ENCODE assay signal across 9 mouse cellular contexts in the genomic region with DNA sequence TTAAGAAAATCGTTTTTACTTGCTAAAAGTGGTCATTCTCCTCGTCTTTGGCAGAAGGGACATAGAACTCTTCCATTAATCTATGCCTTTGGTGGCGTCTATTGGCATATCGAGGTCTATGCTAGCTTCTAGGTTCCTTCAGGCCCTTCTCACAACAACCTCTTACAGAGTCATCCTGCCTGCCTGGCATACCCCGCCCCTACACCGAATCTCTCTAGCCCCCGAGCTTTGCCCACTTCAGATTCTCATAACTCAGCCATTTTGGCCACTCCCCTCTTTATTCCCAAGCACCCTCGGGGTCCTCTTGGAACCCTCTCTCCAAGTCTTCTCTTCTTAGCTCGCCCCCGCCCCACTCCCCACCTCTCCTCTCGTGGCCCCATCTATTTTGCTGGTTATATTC. TPM values are rescaled to one million over a fixed set of nuclear protein-coding genes. Genes with fewer than 3 reads are reported as not detected.
DNase-seq lines count a peak whose midpoint lies in the region; ATAC-seq and TF ChIP-seq lines count a peak whose summit lies in the region.
"Had no signal": no experiment of that assay in that cellular context is flagged by ENCODE, and none has a peak within 500 bp of the region (broad histone marks: within the 10 kb centered on the region; RNA-seq: fewer than 3 reads in every experiment).

No protein-coding gene starts in this region.

- H3K36me3 ChIP-seq in heart, embryonic 14.5 days (ENCODE audit: control insufficient read depth, insufficient read depth, low read length) = peaks cover 24% of the 10 kb centered on the region
- peaks cover 28% of the 10 kb centered on the region for H3K36me3 ChIP-seq in hindbrain, embryonic 10.5 days

- no peak for ATAC-seq in heart, embryonic 14.5 days (ENCODE audit: insufficient number of reproducible peaks, insufficient read depth, low FRiP score, low read depth)

- no peak overlapping the region; a peak in 1 of 4 replicates for H3K27ac ChIP-seq in heart, embryonic 14.5 days (replicated peaks in 1 of 2; ENCODE audit: control insufficient read depth in 1 of 2, insufficient read depth in 1 of 2, low read depth in 2 of 2, low read length in 2 of 2)
- no peak overlapping the region for H3K27ac ChIP-seq in bone marrow macrophage, adult 2 months (ENCODE audit: insufficient read depth, low read depth, low read length)
- peak overlapping the region; percentile 85 for H3K27ac ChIP-seq in hindbrain, embryonic 10.5 days

- no peak for TF ChIP-seq CTCF in bone marrow macrophage, adult 2 months (IDR thresholded peaks at IDR 0.05; ENCODE audit: low read depth, low read length)

- no peaks in the 10 kb centered on the region for H3K9me3 ChIP-seq in heart, embryonic 14.5 days (ENCODE audit: control insufficient read depth, low read length)
- no peaks in the 10 kb centered on the region for H3K9me3 ChIP-seq in hindbrain, embryonic 10.5 days

- H3K9ac ChIP-seq in heart, embryonic 14.5 days (ENCODE audit: low read length) = peak overlapping the region; percentile 78

- no peak for DNase-seq in heart, postnatal 4 days
- peak; percentile 24 to 29 for DNase-seq in B cell, adult 2 months
- DNase-seq in hindbrain, embryonic 10.5 days (ENCODE audit: low spot score) = peak; percentile 16
- DNase-seq in lung, postnatal 36 days = peak; percentile 4
- no peak for DNase-seq in frontal cortex, adult 2 months (ENCODE audit: extremely low spot score in 1 of 2, low spot score in 1 of 2)
- DNase-seq in left cerebral cortex, adult 9 months (ENCODE audit: low spot score in 2 of 2) = no peak

- H3K27me3 ChIP-seq in heart, embryonic 14.5 days (ENCODE audit: control insufficient read depth, insufficient read depth, low read length) = no peaks in the 10 kb centered on the region
- H3K27me3 ChIP-seq in hindbrain, embryonic 10.5 days (ENCODE audit: insufficient read depth, poor library complexity, severe bottlenecking) = no peaks in the 10 kb centered on the region

- peak overlapping the region; percentile 59 to 82 for H3K4me3 ChIP-seq in heart, embryonic 14.5 days (ENCODE audit: control insufficient read depth in 1 of 2, insufficient read depth in 1 of 2, low read depth in 1 of 2, low read length in 2 of 2)
- H3K4me3 ChIP-seq in bone marrow macrophage, adult 2 months (ENCODE audit: insufficient read depth, low read length) = peak overlapping the region; percentile 77
- peak overlapping the region; percentile 78 for H3K4me3 ChIP-seq in hindbrain, embryonic 10.5 days

- no peak for TF ChIP-seq POLR2A in bone marrow macrophage, adult 2 months (IDR thresholded peaks at IDR 0.05; ENCODE audit: borderline replicate concordance, low read depth, low read length)

- H3K4me1 ChIP-seq in heart, embryonic 14.5 days (ENCODE audit: control insufficient read depth in 2 of 2, insufficient read depth in 2 of 2, low read length in 2 of 2) = peaks cover 3 to 11% of the 10 kb centered on the region in 2 experiments; a peak in 3 of 4 replicates
- H3K4me1 ChIP-seq in bone marrow macrophage, adult 2 months (ENCODE audit: control insufficient read depth, insufficient read depth, low read length) = 0 out of 2 replicates have a peak, but pooled peaks cover 3% of the 10 kb centered on the region
- H3K4me1 ChIP-seq in hindbrain, embryonic 10.5 days (replicated peaks) = peaks cover 13% of the 10 kb centered on the region

- H3K4me2 ChIP-seq in heart, embryonic 14.5 days (ENCODE audit: low read length) = peak overlapping the region; percentile 91

- WGBS in heart, embryonic 14.5 days = 7% methylated on average over 11 of the region's 11 CpGs
- WGBS in hindbrain, embryonic 10.5 days = 5% methylated on average over 11 of the region's 11 CpGs

RNA-seq across cellular contexts. Expression of a gene that starts 0.5 kb away (rescaled TPM):
- polyA plus RNA-seq in heart, embryonic 14.5 days (2014; fragmentation: Nextera tagmentation; extraction: Ambion mirVana) = 26.1 and 27.6 TPM in 2 replicates
- total RNA-seq in heart, postnatal 4 days (2021) = 10 to 100 TPM; 13.1 to 16.6 TPM
- 16.8 and 18.7 TPM in 2 replicates for polyA plus RNA-seq in bone marrow macrophage, adult 2 months (2012; ENCODE audit: insufficient read depth, insufficient read length, missing spikeins)
- 63.9 and 76.3 TPM in 2 replicates for polyA plus RNA-seq in hindbrain, embryonic 10.5 days (2016; fragmentation: Nextera tagmentation; extraction: Ambion mirVana)
- 11.8 and 13.0 TPM in 2 replicates for polyA plus RNA-seq in frontal cortex, adult 2 months (2012; rRNA removed)

RNA-seq across cellular contexts. Expression of a gene that starts 6.1 kb away (rescaled TPM):
- polyA plus RNA-seq in heart, embryonic 14.5 days (2014; fragmentation: Nextera tagmentation; extraction: Ambion mirVana) = not detected in 2 replicates
- total RNA-seq in heart, postnatal 4 days (2021) = not detected
- not detected in 2 replicates for polyA plus RNA-seq in bone marrow macrophage, adult 2 months (2012; ENCODE audit: insufficient read depth, insufficient read length, missing spikeins)
- polyA plus RNA-seq in hindbrain, embryonic 10.5 days (2016; fragmentation: Nextera tagmentation; extraction: Ambion mirVana) = not detected in 2 replicates
- not detected in 2 replicates for polyA plus RNA-seq in frontal cortex, adult 2 months (2012; rRNA removed)
- total RNA-seq: adrenal gland, postnatal 36 days had no signal

RNA-seq across cellular contexts. Expression of a gene that starts 15.2 kb away (rescaled TPM):
- 72.5 and 75.5 TPM in 2 replicates for polyA plus RNA-seq in heart, embryonic 14.5 days (2014; fragmentation: Nextera tagmentation; extraction: Ambion mirVana)
- total RNA-seq in heart, postnatal 4 days (2021) = 10 to 100 TPM; 58.8 to 62.2 TPM
- polyA plus RNA-seq in bone marrow macrophage, adult 2 months (2012; ENCODE audit: insufficient read depth, insufficient read length, missing spikeins) = 59.6 and 69.7 TPM in 2 replicates
- 145 and 175 TPM in 2 replicates for polyA plus RNA-seq in hindbrain, embryonic 10.5 days (2016; fragmentation: Nextera tagmentation; extraction: Ambion mirVana)
- polyA plus RNA-seq in frontal cortex, adult 2 months (2012; rRNA removed) = 59.7 and 66.4 TPM in 2 replicates

RNA-seq across cellular contexts. Expression of a gene that starts 29.7 kb away (rescaled TPM):
- polyA plus RNA-seq in heart, embryonic 14.5 days (2014; fragmentation: Nextera tagmentation; extraction: Ambion mirVana) = 0.19 TPM in 1 of 2 replicates, not detected in the other
- total RNA-seq in heart, postnatal 4 days (2021) = not detected
- not detected in 2 replicates for polyA plus RNA-seq in bone marrow macrophage, adult 2 months (2012; ENCODE audit: insufficient read depth, insufficient read length, missing spikeins)
- polyA plus RNA-seq in hindbrain, embryonic 10.5 days (2016; fragmentation: Nextera tagmentation; extraction: Ambion mirVana) = 0.14 TPM in 1 of 2 replicates, not detected in the other
- not detected in 2 replicates for polyA plus RNA-seq in frontal cortex, adult 2 months (2012; rRNA removed)
- total RNA-seq: adrenal gland, postnatal 36 days had no signal

RNA-seq across cellular contexts. Expression of a gene that starts 33.4 kb away (rescaled TPM):
- 1.3 and 2.8 TPM in 2 replicates for polyA plus RNA-seq in heart, embryonic 14.5 days (2014; fragmentation: Nextera tagmentation; extraction: Ambion mirVana)
- not detected for total RNA-seq in heart, postnatal 4 days (2021)
- polyA plus RNA-seq in bone marrow macrophage, adult 2 months (2012; ENCODE audit: insufficient read depth, insufficient read length, missing spikeins) = not detected in 2 replicates
- polyA plus RNA-seq in hindbrain, embryonic 10.5 days (2016; fragmentation: Nextera tagmentation; extraction: Ambion mirVana) = not detected in 2 replicates
- not detected in 2 replicates for polyA plus RNA-seq in frontal cortex, adult 2 months (2012; rRNA removed)

Comparison
In these comparisons a context has a peak if more than half of its experiments do, and no peak if none do; other contexts are left out.
1. DNase-seq: peak in B cell, adult 2 months (2 of 2), hindbrain, embryonic 10.5 days (single experiment) and lung, postnatal 36 days (single experiment); none in heart, postnatal 4 days (single experiment), frontal cortex, adult 2 months (0 of 2) and left cerebral cortex, adult 9 months (0 of 2).
2. Peak in every context shown above with its lines, with median percentiles within 50 percentile points of each other: H3K4me3 ChIP-seq.